Mouse (Mus musculus): ENCODE results near the gene Rnpepl1. TPM values are rescaled to one million over a fixed set of nuclear protein-coding genes. Genes with fewer than 3 reads are reported as not detected.
"Not testable (repeated sequence)": the region's sequence is repeated elsewhere in the genome, so short reads cannot be mapped to it uniquely, and the experiment has no call there.

Gene Rnpepl1
- polyA plus RNA-seq, 1 experiment from 2014 or later = 47.8 TPM

DNA sequence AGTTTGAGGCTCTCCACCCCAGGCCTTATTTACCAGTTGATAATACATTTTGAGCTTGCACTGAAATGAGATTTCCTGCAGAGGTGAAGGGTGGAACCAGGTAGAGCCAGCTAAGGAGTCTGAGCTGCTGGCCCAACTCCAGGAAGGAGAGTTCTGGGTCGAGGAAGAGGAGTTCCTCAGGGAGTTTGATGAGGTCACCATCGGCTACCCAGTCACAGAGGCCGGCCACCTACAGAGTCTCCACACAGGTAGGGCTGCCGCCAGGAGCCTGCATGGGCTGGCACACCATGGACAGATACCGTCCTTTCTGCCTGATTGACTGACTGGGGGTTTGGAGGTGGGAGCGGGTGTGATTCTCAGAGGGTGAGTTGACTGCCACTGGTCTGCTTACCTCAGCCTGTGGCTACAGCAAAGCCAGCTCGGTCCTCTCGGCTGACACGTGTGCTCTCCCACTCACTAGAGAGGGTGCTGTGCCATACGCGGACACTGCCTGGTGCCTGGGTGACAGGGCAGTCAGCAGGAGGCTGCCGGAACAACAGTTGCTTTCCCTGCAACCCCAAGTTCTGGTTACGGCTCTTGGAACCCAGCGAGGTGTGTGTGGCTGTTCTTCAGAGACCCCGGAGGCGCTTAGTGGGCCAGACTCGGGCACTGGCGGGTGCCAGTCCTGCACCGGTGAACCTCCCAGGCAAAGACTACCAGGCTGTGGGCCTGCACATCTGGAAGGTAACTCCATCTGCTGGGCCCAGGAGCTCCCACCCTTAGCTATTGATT is 32.8 kb downstream of the Rnpepl1 start:
- Histone ChIP-seq H3K27me3 (no peaks in the 10 kb centered on the region), H3K9me3 (replicated peaks) (no peaks in the 10 kb centered on the region), H3K4me3 (replicated peaks) (no peak overlapping the region), H3K27ac (replicated peaks) (no peak overlapping the region), H3K9ac (no peak overlapping the region), H3K4me2 (replicated peaks) (no peak overlapping the region), H3K36me3 (peaks cover 89% of the 10 kb centered on the region), H3K4me1 (no peaks in the 10 kb centered on the region)
- no peak for ATAC-seq (ENCODE audit: insufficient number of reproducible peaks, low FRiP score, low TSS enrichment, low read depth)
- WGBS = 94% methylated on average over 19 of the region's 19 CpGs

DNA sequence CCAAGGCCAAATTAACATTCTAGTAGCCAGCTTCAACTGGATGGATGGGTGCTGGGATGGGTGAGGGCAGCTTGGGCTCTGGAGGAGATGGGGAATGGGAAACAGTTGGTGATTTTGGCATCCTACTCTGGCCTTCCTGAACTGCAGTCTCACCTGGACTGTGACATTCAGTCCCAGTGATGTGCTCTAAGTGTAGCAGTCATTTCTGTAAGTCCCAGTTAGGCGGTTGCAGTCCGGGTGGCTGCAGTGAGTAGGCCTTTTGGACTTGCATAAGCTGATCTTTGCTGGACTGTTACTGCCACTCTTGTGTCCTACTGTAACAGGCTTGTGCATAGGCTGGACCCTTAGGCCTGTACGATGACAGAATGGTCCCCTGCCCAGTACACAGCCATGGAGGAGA is 37.4 kb downstream of the Rnpepl1 start:
- Histone ChIP-seq H3K27me3 (no peaks in the 10 kb centered on the region), H3K9me3 (replicated peaks) (no peaks in the 10 kb centered on the region), H3K9ac (no peak overlapping the region), H3K27ac (replicated peaks) (no peak overlapping the region), H3K4me3 (replicated peaks) (no peak overlapping the region), H3K36me3 (peaks cover 56% of the 10 kb centered on the region), H3K4me2 (replicated peaks) (no peak overlapping the region), H3K4me1 (no peaks in the 10 kb centered on the region)
- no peak for ATAC-seq (ENCODE audit: insufficient number of reproducible peaks, low FRiP score, low TSS enrichment, low read depth)
- WGBS = 96% methylated on average over 3 of the region's 3 CpGs

DNA sequence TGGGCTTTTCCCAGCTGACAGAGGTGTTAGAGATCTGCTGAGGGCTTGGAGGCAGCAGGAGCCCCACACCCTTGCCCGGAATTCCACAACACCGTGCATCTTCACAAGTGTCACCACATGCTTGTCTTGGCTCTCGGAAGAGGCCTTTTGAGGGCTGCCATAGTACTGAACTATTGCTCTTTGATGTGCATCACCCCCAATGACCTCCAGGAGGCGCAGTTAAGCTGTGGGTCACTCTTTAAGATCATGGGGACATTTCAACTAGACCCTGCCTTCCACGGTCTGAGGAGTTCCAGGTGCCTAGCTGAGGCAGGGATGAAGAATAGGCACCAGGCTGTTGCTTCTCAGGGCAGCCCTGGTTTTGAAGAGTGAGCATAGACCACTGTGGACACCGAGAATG is 38.8 kb downstream of the Rnpepl1 start:
- 53% methylated on average over 6 of the region's 6 CpGs for WGBS

GRCm38 (mm10) chr1:92950607-92951006 is 40.0 kb downstream of the Rnpepl1 start, which contains the start of gene Gpr35:
TSS of gene Gpr35 (plus strand) at chr1:92950865.
- Histone ChIP-seq H3K4me2 (replicated peaks) (no peak within 1 kb of the TSS), H3K36me3 (peaks cover 29% of the 10 kb centered on the region), H3K27ac (replicated peaks) (no peak within 1 kb of the TSS), H3K9me3 (replicated peaks) (no peaks in the 10 kb centered on the region), H3K27me3 (no peaks in the 10 kb centered on the region), H3K4me3 (replicated peaks) (no peak within 1 kb of the TSS), H3K9ac (no peak within 1 kb of the TSS), H3K4me1 (no peaks in the 10 kb centered on the region)
- no peak for ATAC-seq (ENCODE audit: insufficient number of reproducible peaks, low FRiP score, low TSS enrichment, low read depth)
- WGBS = 68% methylated on average over 5 of the region's 5 CpGs

More for the DNA sequence above, 38.8 kb downstream of the Rnpepl1 start:
- peaks cover 41% of the 10 kb centered on the region for H3K36me3 ChIP-seq
- H3K4me2 ChIP-seq (replicated peaks) = no peak overlapping the region
- H3K4me3 ChIP-seq (replicated peaks) = no peak overlapping the region
- no peak overlapping the region for H3K9ac ChIP-seq
- no peaks in the 10 kb centered on the region for H3K4me1 ChIP-seq
- ATAC-seq (ENCODE audit: insufficient number of reproducible peaks, low FRiP score, low TSS enrichment, low read depth) = no peak
- H3K9me3 ChIP-seq (replicated peaks) = no peaks in the 10 kb centered on the region
- H3K27me3 ChIP-seq = no peaks in the 10 kb centered on the region
- no peak overlapping the region for H3K27ac ChIP-seq (replicated peaks)

GRCm38 (mm10) chr1:92953641-92954040 is 43.1 kb downstream of the Rnpepl1 start:
- WGBS = 63% methylated on average over 2 of the region's 2 CpGs
- no peak overlapping the region for H3K27ac ChIP-seq (replicated peaks)
- no peak for ATAC-seq (ENCODE audit: insufficient number of reproducible peaks, low FRiP score, low TSS enrichment, low read depth)

GRCm38 (mm10) chr1:92956571-92957335 is 46.2 kb downstream of the Rnpepl1 start:
- Histone ChIP-seq H3K4me3 (replicated peaks) (peak overlapping the region; percentile 19), H3K4me2 (replicated peaks) (peak overlapping the region; percentile 43)
- not testable (repeated sequence) for H3K36me3 ChIP-seq; ATAC-seq (ENCODE audit: insufficient number of reproducible peaks, low FRiP score, low TSS enrichment, low read depth); H3K4me1 ChIP-seq; H3K9me3 ChIP-seq (replicated peaks); H3K27ac ChIP-seq (replicated peaks); H3K27me3 ChIP-seq; H3K9ac ChIP-seq
- WGBS = 6% methylated on average over 11 of the region's 11 CpGs

More at GRCm38 (mm10) chr1:92953641-92954040, 43.1 kb downstream of the Rnpepl1 start:
- H3K9me3 ChIP-seq (replicated peaks) = no peaks in the 10 kb centered on the region
- no peak overlapping the region for H3K9ac ChIP-seq
- no peak overlapping the region for H3K4me2 ChIP-seq (replicated peaks)
- no peaks in the 10 kb centered on the region for H3K4me1 ChIP-seq
- peaks cover 3% of the 10 kb centered on the region for H3K36me3 ChIP-seq
- H3K4me3 ChIP-seq (replicated peaks) = no peak overlapping the region
- no peaks in the 10 kb centered on the region for H3K27me3 ChIP-seq

- Histone ChIP-seq H3K4me1 (no peaks in the 10 kb centered on the region), H3K9me3 (replicated peaks) (no peaks in the 10 kb centered on the region), H3K9ac (no peak overlapping the region), H3K27ac (replicated peaks) (no peak overlapping the region), H3K4me2 (replicated peaks) (no peak overlapping the region), H3K4me3 (replicated peaks) (no peak overlapping the region), H3K36me3 (no peaks in the 10 kb centered on the region), H3K27me3 (no peaks in the 10 kb centered on the region)
- WGBS = 94% methylated on average over 1 of the region's 1 CpGs
- ATAC-seq (ENCODE audit: insufficient number of reproducible peaks, low FRiP score, low TSS enrichment, low read depth) = no peak
These were observed 48.4 kb downstream of the Rnpepl1 start for GRCm38 (mm10) chr1:92958999-92959398.

DNA sequence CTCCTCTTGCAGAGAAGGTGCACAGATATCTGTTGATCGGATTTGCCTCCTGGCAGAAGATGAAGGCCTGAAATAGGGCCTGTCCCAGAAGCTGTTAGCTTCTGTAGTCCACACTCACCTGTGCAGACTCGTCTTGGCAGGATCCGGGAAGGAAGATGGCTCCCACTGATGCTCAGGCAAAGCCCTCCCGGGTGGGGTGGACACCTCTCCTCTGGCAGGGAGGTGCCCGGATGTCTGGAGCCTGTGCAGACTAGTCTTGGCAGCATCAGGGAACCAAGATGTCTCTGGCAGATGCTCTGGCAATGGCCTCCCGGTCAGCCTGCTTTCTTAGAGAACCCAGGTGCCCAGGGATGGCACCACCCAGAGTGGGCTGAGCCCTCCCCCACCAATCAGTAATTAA is 60.2 kb downstream of the Rnpepl1 start:
- not testable (repeated sequence) for ATAC-seq (ENCODE audit: insufficient number of reproducible peaks, low FRiP score, low TSS enrichment, low read depth)
- 72% methylated on average over 6 of the region's 6 CpGs for WGBS

GRCm38 (mm10) chr1:92971879-92972795 is 61.6 kb downstream of the Rnpepl1 start:
- H3K4me3 ChIP-seq (replicated peaks) = no peak overlapping the region
- ATAC-seq (ENCODE audit: insufficient number of reproducible peaks, low FRiP score, low TSS enrichment, low read depth) = no peak
- H3K9me3 ChIP-seq (replicated peaks) = no peaks in the 10 kb centered on the region
- H3K27me3 ChIP-seq = no peaks in the 10 kb centered on the region; the same call in 1 of the 2 replicates
- H3K4me2 ChIP-seq (replicated peaks) = no peak overlapping the region
- no peaks in the 10 kb centered on the region for H3K36me3 ChIP-seq
- no peak overlapping the region for H3K27ac ChIP-seq (replicated peaks)
- peaks cover 4% of the 10 kb centered on the region; the same call in 1 of the 2 replicates for H3K4me1 ChIP-seq
- 89% methylated on average over 7 of the region's 7 CpGs for WGBS
- no peak overlapping the region for H3K9ac ChIP-seq

More for the DNA sequence above, 60.2 kb downstream of the Rnpepl1 start:
- H3K9me3 ChIP-seq (replicated peaks); H3K4me3 ChIP-seq (replicated peaks); H3K36me3 ChIP-seq; H3K27me3 ChIP-seq; H3K27ac ChIP-seq (replicated peaks); H3K4me1 ChIP-seq; H3K4me2 ChIP-seq (replicated peaks); H3K9ac ChIP-seq: not testable (repeated sequence)

GRCm38 (mm10) chr1:92972854-92973253 is 62.3 kb downstream of the Rnpepl1 start:
- H3K9ac ChIP-seq = no peak overlapping the region
- no peak overlapping the region for H3K4me2 ChIP-seq (replicated peaks)
- H3K36me3 ChIP-seq = no peaks in the 10 kb centered on the region
- no peak overlapping the region for H3K27ac ChIP-seq (replicated peaks)
- 59% methylated on average over 1 of the region's 1 CpGs for WGBS
- H3K4me1 ChIP-seq = peaks cover 4% of the 10 kb centered on the region; the same call in 1 of the 2 replicates
- no peaks in the 10 kb centered on the region for H3K9me3 ChIP-seq (replicated peaks)
- ATAC-seq (ENCODE audit: insufficient number of reproducible peaks, low FRiP score, low TSS enrichment, low read depth) = no peak
- no peaks in the 10 kb centered on the region; the same call in 1 of the 2 replicates for H3K27me3 ChIP-seq
- H3K4me3 ChIP-seq (replicated peaks) = no peak overlapping the region

Data from embryonic facial prominence, embryonic 15.5 days (tissue).